Mouse (Mus musculus) hindbrain, embryonic 14.5 days (tissue): ENCODE results near the gene Vwa3b. TPM values are rescaled to one million over a fixed set of nuclear protein-coding genes. Genes with fewer than 3 reads are reported as not detected.

ENCODE experiments used
- ATAC-seq: fragments of 200-750 bp; cut with Nextera tagmentation; 2 replicates; pipeline ENCODE4 v1.8.0; 2017; ENCODE audit warnings: moderate number of reproducible peaks, mild to moderate bottlenecking, moderate TSS enrichment, moderate library complexity; ENCODE audit not compliant: low FRiP score
- DNase-seq: peaks from one replicate; pipeline ENCODE4 v3.0.0-alpha.2; 2015; ENCODE audit warnings: low spot score
- H3K27ac ChIP-seq: fragments of 300-500 bp; sonication (generic); 2 replicates; pipeline ENCODE4 v1.5.1; 2014; ENCODE audit warnings: mild to moderate bottlenecking, moderate library complexity
- H3K27me3 ChIP-seq: fragments of 300-500 bp; sonication (generic); 2 replicates; pipeline ENCODE4 v1.6.1; 2014; ENCODE audit warnings: mild to moderate bottlenecking, low read length, mixed read lengths; ENCODE audit not compliant: control insufficient read depth, insufficient read depth
- H3K36me3 ChIP-seq: fragments of 300-500 bp; sonication (generic); replicated peaks from 2 replicates; pipeline ENCODE4 v1.6.1; 2014; ENCODE audit not compliant: control insufficient read depth, insufficient read depth
- H3K4me1 ChIP-seq: fragments of 300-500 bp; sonication (generic); replicated peaks from 2 replicates; pipeline ENCODE4 v1.6.1; 2014; ENCODE audit warnings: antibody characterized with exemption, low read length, mixed read lengths; ENCODE audit not compliant: control insufficient read depth, insufficient read depth
- H3K4me2 ChIP-seq: fragments of 300-500 bp; sonication (generic); replicated peaks from 2 replicates; pipeline ENCODE4 v1.6.1; 2014; ENCODE audit warnings: mild to moderate bottlenecking, moderate library complexity
- H3K4me3 ChIP-seq: fragments of 300-500 bp; sonication (generic); replicated peaks from 2 replicates; pipeline ENCODE4 v1.5.1; 2014; ENCODE audit warnings: mild to moderate bottlenecking, low read length
- H3K9ac ChIP-seq: fragments of 300-500 bp; sonication (generic); 2 replicates; pipeline ENCODE4 v1.6.1; 2014
- H3K9me3 ChIP-seq: fragments of 300-500 bp; sonication (generic); 2 replicates; pipeline ENCODE4 v1.6.1; 2016; ENCODE audit warnings: low read length; ENCODE audit not compliant: control insufficient read depth
- WGBS: fragments of 180-500 bp; shearing (Covaris S2); extraction: QIAGEN DNeasy Blood & Tissue Kit; methylation state at CpG from one replicate; pipeline ENCODE4 v1.1.7; 2014; 5-methylcytosine and 5-hydroxymethylcytosine counted together
- polyA plus RNA-seq: library from polyadenylated mRNA; unstranded; fragments of >200 nt; fragmentation: Nextera tagmentation; extraction: Ambion mirVana; gene quantifications from 2 replicates; pipeline ENCODE4 v1.2.1, GENCODE M21; 2014

The Vwa3b gene
- polyA plus RNA-seq, 1 experiment from 2014 or later: 2.2 TPM

DNA sequence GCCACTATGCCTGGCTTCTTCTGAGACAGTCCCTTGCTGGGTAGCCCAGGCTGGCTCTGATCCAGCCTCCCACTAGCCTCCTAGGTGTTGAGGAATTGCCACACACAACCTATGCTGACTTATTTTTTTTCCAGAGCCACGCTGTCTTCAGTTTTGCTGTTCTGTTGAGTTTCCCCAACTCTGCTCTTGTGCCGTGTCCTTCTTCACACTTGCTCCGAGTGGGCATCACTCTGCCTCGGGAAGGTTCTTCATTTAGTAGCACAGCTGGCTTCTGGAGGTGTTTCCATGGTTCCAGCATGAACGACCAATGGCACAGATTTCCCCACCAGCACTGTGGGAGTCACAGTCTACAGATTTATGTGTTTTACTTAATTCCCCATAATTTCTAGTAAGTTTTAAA lies 91.6 kb downstream of the Vwa3b start:
- Histone ChIP-seq H3K4me2 (no peak overlapping the region), H3K36me3 (no peaks in the 10 kb centered on the region), H3K9ac (no peak overlapping the region), H3K4me3 (no peak overlapping the region), H3K9me3 (no peaks in the 10 kb centered on the region), H3K4me1 (0 out of 2 replicates have a peak, but pooled peaks cover 8% of the 10 kb centered on the region), H3K27me3 (no peaks in the 10 kb centered on the region), H3K27ac (no peak overlapping the region)
- ATAC-seq (no peak), DNase-seq (no peak)
- 90% methylated on average over 5 of the region's 5 CpGs for WGBS

DNA sequence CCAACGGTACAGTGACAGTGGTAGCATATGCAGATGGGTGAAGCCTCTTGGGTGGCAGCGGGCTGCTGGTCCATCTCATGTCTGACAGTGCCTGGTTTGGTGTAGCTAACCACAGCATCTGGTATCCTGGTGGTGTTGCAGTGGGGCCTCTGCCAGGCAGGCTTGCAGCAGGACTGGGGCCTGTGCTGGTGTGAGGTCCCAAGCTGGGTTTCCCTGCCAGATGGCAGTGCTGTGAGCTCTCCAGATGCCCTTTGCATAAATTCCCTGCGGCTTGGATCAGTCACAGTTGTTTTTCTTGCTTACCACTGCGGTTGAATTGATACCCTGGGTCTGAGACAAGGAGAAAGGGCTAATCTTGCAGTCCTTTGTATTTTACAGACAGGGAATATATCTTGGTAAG lies 95.9 kb downstream of the Vwa3b start:
- Histone ChIP-seq H3K36me3 (no peaks in the 10 kb centered on the region), H3K9me3 (no peaks in the 10 kb centered on the region), H3K27ac (peak overlapping the region; percentile 76), H3K4me3 (no peak overlapping the region), H3K9ac (no peak overlapping the region), H3K4me2 (no peak overlapping the region), H3K27me3 (no peaks in the 10 kb centered on the region), H3K4me1 (0 out of 2 replicates have a peak, but pooled peaks cover 8% of the 10 kb centered on the region)
- DNase-seq (no peak), ATAC-seq (peak; percentile 82)
- WGBS: 17% methylated on average over 4 of the region's 4 CpGs

- H3K36me3 ChIP-seq: no peaks in the 10 kb centered on the region
- no peaks in the 10 kb centered on the region for H3K9me3 ChIP-seq
- no peak overlapping the region for H3K4me2 ChIP-seq
- DNase-seq (no peak), ATAC-seq (no peak)
- H3K4me3 ChIP-seq: no peak overlapping the region
- 16% methylated on average over 3 of the region's 3 CpGs for WGBS
- H3K9ac ChIP-seq: no peak overlapping the region
- H3K27ac ChIP-seq: no peak overlapping the region
- 0 out of 2 replicates have a peak, but pooled peaks cover 8% of the 10 kb centered on the region for H3K4me1 ChIP-seq
- no peaks in the 10 kb centered on the region for H3K27me3 ChIP-seq
Measured at GRCm38 (mm10) chr1:37122798-37123197, 96.4 kb downstream of the Vwa3b start.

- ATAC-seq (no peak), DNase-seq (no peak)
- Histone ChIP-seq H3K36me3 (no peaks in the 10 kb centered on the region), H3K4me2 (no peak overlapping the region), H3K9ac (no peak overlapping the region), H3K4me3 (no peak overlapping the region), H3K27me3 (no peaks in the 10 kb centered on the region), H3K27ac (no peak overlapping the region), H3K9me3 (no peaks in the 10 kb centered on the region), H3K4me1 (0 out of 2 replicates have a peak, but pooled peaks cover 8% of the 10 kb centered on the region)
- WGBS: 80% methylated on average over 12 of the region's 12 CpGs
Measured at GRCm38 (mm10) chr1:37124696-37125349, 98.4 kb downstream of the Vwa3b start.

- ATAC-seq (no peak), DNase-seq (no peak)
- no peaks in the 10 kb centered on the region for H3K36me3 ChIP-seq
- H3K4me2 ChIP-seq: no peak overlapping the region
- H3K9ac ChIP-seq: no peak overlapping the region
- no peaks in the 10 kb centered on the region for H3K9me3 ChIP-seq
- no peaks in the 10 kb centered on the region for H3K4me1 ChIP-seq
- no peaks in the 10 kb centered on the region for H3K27me3 ChIP-seq
- no peak overlapping the region for H3K4me3 ChIP-seq
- H3K27ac ChIP-seq: no peak overlapping the region
- 74% methylated on average over 7 of the region's 8 CpGs for WGBS
Measured at GRCm38 (mm10) chr1:37130012-37130570, 103.7 kb downstream of the Vwa3b start.

GRCm38 (mm10) chr1:37131146-37131545 lies 104.8 kb downstream of the Vwa3b start:
- H3K9me3 ChIP-seq: no peaks in the 10 kb centered on the region
- H3K4me2 ChIP-seq: no peak overlapping the region
- H3K27me3 ChIP-seq: no peaks in the 10 kb centered on the region
- DNase-seq (no peak), ATAC-seq (no peak)
- H3K4me3 ChIP-seq: no peak overlapping the region
- no peak overlapping the region for H3K9ac ChIP-seq
- no peak overlapping the region for H3K27ac ChIP-seq
- no peaks in the 10 kb centered on the region for H3K36me3 ChIP-seq
- H3K4me1 ChIP-seq: no peaks in the 10 kb centered on the region

- H3K4me2 ChIP-seq: no peak overlapping the region
- no peaks in the 10 kb centered on the region for H3K27me3 ChIP-seq
- no peaks in the 10 kb centered on the region for H3K36me3 ChIP-seq
- H3K9ac ChIP-seq: no peak overlapping the region
- ATAC-seq (no peak), DNase-seq (no peak)
- no peaks in the 10 kb centered on the region for H3K4me1 ChIP-seq
- no peak overlapping the region for H3K27ac ChIP-seq
- WGBS: 61% methylated on average over 7 of the region's 7 CpGs
- H3K4me3 ChIP-seq: no peak overlapping the region
- H3K9me3 ChIP-seq: no peaks in the 10 kb centered on the region
Measured at GRCm38 (mm10) chr1:37132433-37132832, 106.0 kb downstream of the Vwa3b start.

- no peak for DNase-seq
- no peak overlapping the region for H3K4me2 ChIP-seq
- no peaks in the 10 kb centered on the region for H3K9me3 ChIP-seq
- no peak overlapping the region for H3K9ac ChIP-seq
- H3K4me1 ChIP-seq: no peaks in the 10 kb centered on the region
- no peaks in the 10 kb centered on the region for H3K36me3 ChIP-seq
- H3K27ac ChIP-seq: no peak overlapping the region
- no peaks in the 10 kb centered on the region for H3K27me3 ChIP-seq
- 80% methylated on average over 4 of the region's 4 CpGs for WGBS
- no peak overlapping the region for H3K4me3 ChIP-seq
- ATAC-seq: no peak
Measured at GRCm38 (mm10) chr1:37145966-37146365, 119.6 kb downstream of the Vwa3b start.

DNA sequence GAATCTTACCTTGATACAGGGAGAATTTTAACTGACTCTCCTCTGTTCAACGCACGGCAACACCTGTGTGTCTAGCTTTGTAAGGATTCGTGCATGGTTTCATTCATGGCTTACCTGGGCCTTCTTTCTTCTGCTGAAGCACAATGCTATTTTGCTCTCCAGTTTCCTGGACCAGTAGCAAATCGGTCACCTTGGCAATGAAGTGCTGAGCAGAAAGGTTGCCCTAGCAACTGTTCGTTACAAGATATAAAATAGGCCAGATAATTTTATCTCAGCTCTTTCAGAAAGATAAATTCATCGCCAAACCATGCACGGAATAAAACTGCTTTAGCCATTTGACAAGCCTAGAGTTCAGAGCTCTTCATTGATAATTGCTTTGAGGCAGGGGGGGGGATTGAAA lies 123.5 kb downstream of the Vwa3b start:
- no peak overlapping the region for H3K9ac ChIP-seq
- H3K4me3 ChIP-seq: no peak overlapping the region
- no peak for DNase-seq
- no peaks in the 10 kb centered on the region for H3K4me1 ChIP-seq
- H3K9me3 ChIP-seq: no peaks in the 10 kb centered on the region
- WGBS: 86% methylated on average over 7 of the region's 7 CpGs
- no peak overlapping the region for H3K27ac ChIP-seq
- no peaks in the 10 kb centered on the region for H3K27me3 ChIP-seq
- no peaks in the 10 kb centered on the region for H3K36me3 ChIP-seq
- no peak for ATAC-seq
- no peak overlapping the region for H3K4me2 ChIP-seq
